Mouse (Mus musculus) ES-Bruce4 (cell line): ENCODE measurements around the gene Erc2. TPM values are rescaled to one million over a fixed set of nuclear protein-coding genes. Genes with fewer than 3 reads are reported as not detected.

Source experiments
- H3K27ac ChIP-seq: 2 replicates; pipeline ENCODE4 v1.5.1; 2012; ENCODE audit warnings: low read length, inconsistent platforms; ENCODE audit not compliant: insufficient read depth
- H3K27me3 ChIP-seq: 2 replicates; pipeline ENCODE4 v1.6.1; 2012; ENCODE audit warnings: mild to moderate bottlenecking, low read length, inconsistent platforms; ENCODE audit not compliant: control insufficient read depth, poor library complexity, insufficient read depth, severe bottlenecking
- H3K36me3 ChIP-seq: 2 replicates; pipeline ENCODE4 v1.6.1; 2012; ENCODE audit warnings: inconsistent platforms, mild to moderate bottlenecking, low read length, moderate library complexity; ENCODE audit not compliant: control insufficient read depth, poor library complexity, insufficient read depth, severe bottlenecking
- H3K4me1 ChIP-seq: one replicate; pipeline ENCODE4 v1.8.1; 2011; ENCODE audit warnings: low read length; ENCODE audit not compliant: control insufficient read depth, insufficient read depth
- H3K4me3 ChIP-seq: 2 replicates; pipeline ENCODE4 v1.5.1; 2011; ENCODE audit warnings: low read depth, mild to moderate bottlenecking, low read length
- H3K9ac ChIP-seq: 2 replicates; pipeline ENCODE4 v1.6.1; 2012; ENCODE audit warnings: low read depth, mild to moderate bottlenecking, inconsistent platforms; ENCODE audit not compliant: poor library complexity, severe bottlenecking
- H3K9me3 ChIP-seq: replicated peaks from 2 replicates; pipeline ENCODE4 v1.6.1; 2012; ENCODE audit warnings: mild to moderate bottlenecking, low read length, inconsistent platforms; ENCODE audit not compliant: control insufficient read depth, poor library complexity, insufficient read depth, severe bottlenecking
- CTCF ChIP-seq: IDR thresholded peaks from one replicate; pipeline ENCODE4 v1.8.1; 2011; ENCODE audit warnings: low read depth, low read length
- EP300 ChIP-seq: IDR thresholded peaks from 2 replicates; pipeline ENCODE4 v1.6.1; 2011; ENCODE audit warnings: low read depth, low read length; ENCODE audit not compliant: insufficient read depth
- POLR2A ChIP-seq: IDR thresholded peaks from one replicate; pipeline ENCODE4 v1.8.1; 2011; ENCODE audit warnings: low read length; ENCODE audit not compliant: insufficient read depth
- polyA plus RNA-seq: library from polyadenylated mRNA; stranded (reverse); fragments of >200 nt; gene quantifications from 2 replicates; pipeline ENCODE4 v1.2.4, GENCODE M21; 2011; ENCODE audit warnings: low read depth; ENCODE audit not compliant: missing spikeins, insufficient read depth, insufficient read length

Gene Erc2
- polyA plus RNA-seq, 1 experiment: 10.0 TPM

DNA sequence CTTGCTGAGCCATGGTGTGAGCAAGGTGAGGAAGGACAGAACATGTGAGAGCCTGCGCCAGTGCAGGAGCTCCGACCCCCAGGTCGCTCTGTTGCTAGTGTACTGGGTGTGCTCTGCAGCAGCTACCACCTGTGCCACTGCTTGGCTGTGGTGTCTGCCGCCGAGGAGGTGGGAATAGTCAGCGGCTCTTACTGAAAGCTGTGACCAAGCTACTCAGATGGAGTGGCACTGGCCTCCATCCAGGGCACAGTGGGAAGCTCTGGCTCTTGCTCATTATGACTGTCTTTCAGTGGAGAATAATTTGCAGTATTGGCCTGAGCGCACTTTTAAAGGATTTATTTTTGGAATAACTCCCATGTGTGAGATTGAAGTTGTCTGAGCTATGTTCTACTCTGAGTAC lies 73.6 kb downstream of the Erc2 start:
- Histone ChIP-seq H3K4me3 (no peak overlapping the region), H3K4me1 (no peaks in the 10 kb centered on the region)

DNA sequence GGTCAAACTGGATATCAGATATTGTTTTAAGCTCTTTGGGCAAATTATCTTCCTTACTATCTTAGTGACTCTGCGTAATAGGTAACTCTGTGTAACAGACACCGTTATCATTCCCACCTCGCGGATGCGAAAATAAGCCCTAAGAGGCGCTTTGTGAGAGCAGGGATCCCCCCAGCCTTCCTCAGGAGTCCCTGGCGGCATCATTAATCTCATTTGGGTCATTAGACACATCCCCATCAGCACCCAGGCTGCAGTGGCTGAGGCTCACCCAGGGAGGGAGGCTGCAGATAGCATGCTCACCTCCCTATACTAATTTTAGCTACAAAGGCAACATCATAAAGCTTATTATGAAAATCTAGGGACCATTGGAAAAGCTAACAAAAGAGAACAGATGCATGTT lies 95.1 kb downstream of the Erc2 start:
- Histone ChIP-seq H3K27me3 (no peaks in the 10 kb centered on the region), H3K9me3 (no peaks in the 10 kb centered on the region), H3K36me3 (no peaks in the 10 kb centered on the region), H3K9ac (no peak overlapping the region), H3K27ac (no peak overlapping the region), H3K4me1 (no peaks in the 10 kb centered on the region), H3K4me3 (no peak overlapping the region)
- TF ChIP-seq POLR2A (no peak), EP300 (no peak), CTCF (no peak)

More for the DNA sequence above, 73.6 kb downstream of the Erc2 start:
- Histone ChIP-seq H3K27ac (no peak overlapping the region), H3K27me3 (no peaks in the 10 kb centered on the region), H3K9me3 (no peaks in the 10 kb centered on the region), H3K36me3 (no peaks in the 10 kb centered on the region), H3K9ac (no peak overlapping the region)
- TF ChIP-seq EP300 (no peak), POLR2A (no peak), CTCF (no peak)

DNA sequence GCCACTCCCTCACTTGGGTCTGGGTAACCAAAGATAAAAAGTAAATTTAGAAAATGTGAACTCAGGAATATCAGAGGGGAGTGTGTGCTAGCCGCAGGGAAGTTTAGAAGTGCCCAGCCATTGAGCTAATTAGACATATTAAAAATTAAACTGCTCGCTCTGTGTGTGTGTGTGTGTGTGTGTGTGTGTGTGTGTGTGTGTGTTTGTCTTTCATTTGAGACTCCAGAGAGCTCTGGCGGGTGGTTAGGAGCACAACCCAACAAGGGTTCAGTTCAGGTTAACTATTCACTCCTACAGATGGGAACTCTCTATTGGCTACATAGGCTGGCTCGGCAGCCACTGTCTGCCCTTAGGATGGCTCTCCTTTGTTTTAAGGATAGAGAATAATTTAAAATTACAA lies 97.4 kb downstream of the Erc2 start:
- H3K9ac ChIP-seq: no peak overlapping the region
- no peaks in the 10 kb centered on the region for H3K9me3 ChIP-seq
- H3K4me1 ChIP-seq: no peaks in the 10 kb centered on the region
- no peaks in the 10 kb centered on the region for H3K27me3 ChIP-seq
- no peak overlapping the region for H3K27ac ChIP-seq
- no peaks in the 10 kb centered on the region for H3K36me3 ChIP-seq
- H3K4me3 ChIP-seq: no peak overlapping the region
- TF ChIP-seq CTCF (no peak), POLR2A (no peak), EP300 (no peak)

DNA sequence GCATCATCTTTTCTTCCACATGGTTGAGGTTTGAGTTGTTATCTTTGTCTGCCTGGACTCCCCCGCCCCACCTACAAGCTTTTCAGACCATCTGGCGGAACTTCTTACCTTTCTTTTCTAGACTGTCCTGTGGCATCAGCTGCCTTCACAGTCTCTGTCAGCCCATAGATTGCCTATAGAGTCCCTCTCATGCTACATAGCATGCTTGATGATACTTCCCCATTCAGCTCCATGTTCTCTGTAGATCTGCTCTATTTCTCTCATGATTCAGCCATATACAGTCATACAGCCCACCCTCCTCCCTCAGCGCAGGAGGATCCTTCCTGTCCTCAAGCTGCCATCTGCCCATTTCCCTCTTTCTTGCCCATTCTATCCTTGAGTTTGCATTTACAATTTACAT lies 98.7 kb downstream of the Erc2 start:
- Histone ChIP-seq H3K27me3 (no peaks in the 10 kb centered on the region), H3K36me3 (no peaks in the 10 kb centered on the region), H3K9me3 (no peaks in the 10 kb centered on the region), H3K4me3 (no peak overlapping the region), H3K9ac (no peak overlapping the region), H3K4me1 (no peaks in the 10 kb centered on the region), H3K27ac (no peak overlapping the region)
- TF ChIP-seq CTCF (no peak), EP300 (no peak), POLR2A (no peak)

DNA sequence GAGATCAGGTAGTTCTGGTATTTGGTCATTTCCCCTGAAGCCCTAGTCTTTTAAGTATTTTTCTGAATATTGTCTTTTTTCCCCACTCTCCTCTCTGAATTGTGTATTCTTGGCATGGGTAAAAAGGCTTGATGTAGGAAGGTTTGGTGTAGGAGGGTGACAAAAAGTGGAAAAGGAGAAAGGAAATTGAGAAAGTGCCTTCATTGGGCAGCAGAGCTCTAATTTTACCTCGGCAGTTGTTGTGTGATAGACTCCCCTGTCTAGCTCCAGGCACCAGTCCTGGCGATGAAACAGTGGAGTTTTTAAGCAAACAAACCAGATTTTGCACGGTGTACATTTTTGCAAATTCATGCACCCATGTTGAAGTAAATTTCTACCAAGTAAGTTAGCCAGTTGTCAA lies 99.5 kb downstream of the Erc2 start:
- Histone ChIP-seq H3K27me3 (no peaks in the 10 kb centered on the region), H3K9ac (no peak overlapping the region), H3K4me3 (no peak overlapping the region), H3K9me3 (no peaks in the 10 kb centered on the region), H3K4me1 (no peaks in the 10 kb centered on the region), H3K27ac (no peak overlapping the region), H3K36me3 (no peaks in the 10 kb centered on the region)
- TF ChIP-seq POLR2A (no peak), EP300 (no peak), CTCF (no peak)

DNA sequence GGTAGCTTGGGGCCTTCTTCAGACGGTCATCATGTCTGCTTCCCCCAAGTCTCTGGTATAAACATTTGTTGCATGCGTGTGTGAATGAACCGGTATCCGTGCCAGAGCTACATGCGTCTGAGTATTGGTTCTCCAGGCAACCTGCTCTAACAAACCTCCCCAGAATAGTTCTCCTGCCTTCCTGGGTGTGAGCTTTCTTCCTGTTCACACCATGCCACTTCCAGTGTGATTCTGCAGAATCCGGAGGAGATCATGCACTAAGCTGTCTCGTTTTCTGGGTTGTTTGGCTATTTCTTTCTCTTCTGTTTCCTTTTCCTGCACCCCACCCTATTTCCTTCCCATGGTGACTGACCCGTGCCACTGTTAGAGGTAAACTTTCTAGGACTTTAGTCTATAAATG lies 105.3 kb downstream of the Erc2 start:
- H3K4me1 ChIP-seq: no peaks in the 10 kb centered on the region
- TF ChIP-seq EP300: no peak
- TF ChIP-seq POLR2A: no peak
- TF ChIP-seq CTCF: no peak
- no peaks in the 10 kb centered on the region for H3K9me3 ChIP-seq
- no peak overlapping the region for H3K27ac ChIP-seq
- H3K9ac ChIP-seq: no peak overlapping the region
- no peak overlapping the region for H3K4me3 ChIP-seq
- no peaks in the 10 kb centered on the region for H3K27me3 ChIP-seq
- H3K36me3 ChIP-seq: no peaks in the 10 kb centered on the region

DNA sequence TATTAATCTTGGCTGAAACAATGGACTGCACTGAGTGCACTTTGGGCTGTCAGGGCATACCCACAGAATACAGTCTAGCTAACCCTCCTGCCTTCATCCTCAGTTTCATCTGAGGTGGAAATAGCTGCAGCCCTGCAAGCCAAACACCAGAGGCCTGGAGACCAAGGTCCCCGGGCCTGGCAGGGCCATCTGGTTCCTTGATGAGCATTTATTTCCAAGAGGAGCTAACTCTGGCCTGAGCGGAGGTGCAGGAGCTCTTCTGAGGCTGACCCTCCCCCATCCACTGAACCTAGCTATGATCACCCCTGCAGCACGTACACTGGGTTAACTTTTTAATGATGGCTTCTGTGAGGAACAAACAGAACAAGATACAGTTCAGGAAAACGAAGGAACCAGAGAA lies 108.9 kb downstream of the Erc2 start:
- no peak overlapping the region for H3K27ac ChIP-seq
- no peak overlapping the region for H3K9ac ChIP-seq
- no peak overlapping the region for H3K4me3 ChIP-seq
- no peaks in the 10 kb centered on the region for H3K4me1 ChIP-seq
- no peak for TF ChIP-seq POLR2A
- no peak for TF ChIP-seq CTCF
- TF ChIP-seq EP300: no peak
- H3K9me3 ChIP-seq: no peaks in the 10 kb centered on the region
- H3K27me3 ChIP-seq: no peaks in the 10 kb centered on the region
- no peaks in the 10 kb centered on the region for H3K36me3 ChIP-seq
